Mouse (Mus musculus): Measurements from ENCODE around the gene Bfsp2. TPM values are rescaled to one million over a fixed set of nuclear protein-coding genes. Genes with fewer than 3 reads are reported as not detected.
"Not testable (repeated sequence)": the region's sequence is repeated elsewhere in the genome, so short reads cannot be mapped to it uniquely, and the experiment has no call there.

The Bfsp2 gene
- polyA plus RNA-seq, 1 experiment from 2014 or later = 0.53 TPM

DNA sequence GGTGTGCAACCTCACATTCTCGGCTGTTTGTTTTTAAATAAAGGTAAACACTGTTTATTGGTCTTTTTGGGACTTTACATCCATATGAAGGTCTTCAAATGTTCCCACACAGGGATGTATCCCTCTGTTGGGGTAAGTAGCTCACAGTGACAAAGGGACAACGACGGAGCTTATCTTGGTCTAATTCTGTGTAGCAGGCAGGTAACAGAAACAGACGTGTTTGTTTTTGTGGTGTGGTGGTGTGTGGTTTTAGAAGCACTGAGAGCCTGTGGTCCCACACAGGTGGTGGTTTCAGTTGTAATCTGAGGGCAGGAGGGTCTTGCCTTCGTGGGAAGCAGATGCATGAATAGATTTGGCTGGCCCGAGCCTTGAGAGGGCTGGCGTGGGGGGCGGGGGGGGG, 56.3 kb downstream of the Bfsp2 start:
- H3K36me3 ChIP-seq = no peaks in the 10 kb centered on the region
- no peak overlapping the region for H3K9ac ChIP-seq
- H3K4me2 ChIP-seq = no peak overlapping the region
- H3K9me3 ChIP-seq = no peaks in the 10 kb centered on the region
- no peak overlapping the region for H3K4me3 ChIP-seq (replicated peaks)
- H3K27ac ChIP-seq = no peak overlapping the region
- H3K4me1 ChIP-seq = no peaks in the 10 kb centered on the region
- WGBS = 72% methylated on average over 8 of the region's 8 CpGs
- H3K27me3 ChIP-seq (replicated peaks) = no peaks in the 10 kb centered on the region
- ATAC-seq (ENCODE audit: insufficient read depth, low FRiP score, low read depth) = no peak

GRCm38 (mm10) chr9:103423384-103423783, 56.8 kb downstream of the Bfsp2 start:
- WGBS = 81% methylated on average over 7 of the region's 7 CpGs

GRCm38 (mm10) chr9:103422847-103423246, 57.4 kb downstream of the Bfsp2 start:
- H3K36me3 ChIP-seq = no peaks in the 10 kb centered on the region
- no peak for ATAC-seq (ENCODE audit: insufficient read depth, low FRiP score, low read depth)
- H3K9ac ChIP-seq = no peak overlapping the region
- 65% methylated on average over 18 of the region's 18 CpGs for WGBS
- no peaks in the 10 kb centered on the region for H3K27me3 ChIP-seq (replicated peaks)
- H3K4me3 ChIP-seq (replicated peaks) = no peak overlapping the region
- H3K9me3 ChIP-seq = no peaks in the 10 kb centered on the region
- no peak overlapping the region for H3K4me2 ChIP-seq
- H3K4me1 ChIP-seq = no peaks in the 10 kb centered on the region
- H3K27ac ChIP-seq = no peak overlapping the region

More at GRCm38 (mm10) chr9:103423384-103423783, 56.8 kb downstream of the Bfsp2 start:
- Histone ChIP-seq H3K4me2 (no peak overlapping the region), H3K9ac (no peak overlapping the region), H3K27me3 (replicated peaks) (no peaks in the 10 kb centered on the region), H3K36me3 (no peaks in the 10 kb centered on the region), H3K4me3 (replicated peaks) (no peak overlapping the region), H3K9me3 (no peaks in the 10 kb centered on the region), H3K27ac (no peak overlapping the region), H3K4me1 (no peaks in the 10 kb centered on the region)
- no peak for ATAC-seq (ENCODE audit: insufficient read depth, low FRiP score, low read depth)

- Histone ChIP-seq H3K27ac (no peak overlapping the region), H3K9me3 (no peaks in the 10 kb centered on the region), H3K9ac (no peak overlapping the region), H3K4me1 (no peaks in the 10 kb centered on the region), H3K4me2 (no peak overlapping the region), H3K4me3 (replicated peaks) (no peak overlapping the region), H3K27me3 (replicated peaks) (no peaks in the 10 kb centered on the region), H3K36me3 (no peaks in the 10 kb centered on the region)
- WGBS = 55% methylated on average over 3 of the region's 3 CpGs
- no peak for ATAC-seq (ENCODE audit: insufficient read depth, low FRiP score, low read depth)
Observed at GRCm38 (mm10) chr9:103420844-103421243, 59.4 kb downstream of the Bfsp2 start.

GRCm38 (mm10) chr9:103418786-103419185, 61.4 kb downstream of the Bfsp2 start:
- Histone ChIP-seq H3K4me2 (no peak overlapping the region), H3K27ac (no peak overlapping the region), H3K9ac (no peak overlapping the region), H3K9me3 (no peaks in the 10 kb centered on the region), H3K4me3 (replicated peaks) (no peak overlapping the region), H3K27me3 (replicated peaks) (no peaks in the 10 kb centered on the region), H3K36me3 (no peaks in the 10 kb centered on the region), H3K4me1 (no peaks in the 10 kb centered on the region)
- whole genome bisulfite sequencing = 82% methylated on average over 2 of the region's 2 CpGs
- ATAC-seq (ENCODE audit: insufficient read depth, low FRiP score, low read depth) = no peak

- H3K9ac ChIP-seq; H3K36me3 ChIP-seq; ATAC-seq (ENCODE audit: insufficient read depth, low FRiP score, low read depth); H3K27me3 ChIP-seq (replicated peaks); H3K27ac ChIP-seq; H3K4me2 ChIP-seq; H3K4me3 ChIP-seq (replicated peaks); H3K9me3 ChIP-seq; H3K4me1 ChIP-seq: not testable (repeated sequence)
- 70% methylated on average over 1 of the region's 1 CpGs for WGBS
Observed at GRCm38 (mm10) chr9:103418267-103418666, 62.0 kb downstream of the Bfsp2 start.

GRCm38 (mm10) chr9:103413457-103413856, 66.8 kb downstream of the Bfsp2 start:
- no peak for ATAC-seq (ENCODE audit: insufficient read depth, low FRiP score, low read depth)
- WGBS = 35% methylated on average over 9 of the region's 9 CpGs
- H3K27me3 ChIP-seq (replicated peaks) = no peaks in the 10 kb centered on the region
- H3K4me1 ChIP-seq = 0 out of 2 replicates have a peak, but pooled peaks cover 5% of the 10 kb centered on the region
- H3K4me2 ChIP-seq = no peak overlapping the region
- H3K9me3 ChIP-seq = no peaks in the 10 kb centered on the region
- H3K4me3 ChIP-seq (replicated peaks) = no peak overlapping the region
- H3K36me3 ChIP-seq = no peaks in the 10 kb centered on the region
- no peak overlapping the region for H3K27ac ChIP-seq
- H3K9ac ChIP-seq = no peak overlapping the region

DNA sequence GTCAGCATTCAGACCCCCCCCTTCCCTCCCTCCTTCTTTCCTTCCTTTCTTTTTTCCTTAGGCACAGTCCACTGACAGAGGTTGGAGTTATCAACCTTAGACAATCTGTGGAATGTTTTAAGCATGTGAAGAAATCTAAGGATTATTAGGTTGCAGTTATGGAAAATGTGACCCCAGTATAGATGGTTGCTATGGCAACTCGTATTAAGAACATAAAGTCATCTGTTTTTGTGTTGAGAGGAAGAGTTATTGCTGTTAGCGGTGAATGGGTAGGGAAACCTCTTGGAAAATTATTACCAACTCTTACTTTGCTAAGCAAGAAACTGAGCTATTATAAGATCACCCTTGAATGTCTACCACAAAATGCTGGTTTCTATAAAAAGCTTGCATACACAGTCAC, 71.1 kb downstream of the Bfsp2 start:
- Histone ChIP-seq H3K4me3 (replicated peaks) (no peak overlapping the region), H3K4me1 (0 out of 2 replicates have a peak, but pooled peaks cover 5% of the 10 kb centered on the region), H3K27ac (no peak overlapping the region), H3K4me2 (no peak overlapping the region), H3K9ac (no peak overlapping the region), H3K9me3 (no peaks in the 10 kb centered on the region), H3K27me3 (replicated peaks) (no peaks in the 10 kb centered on the region), H3K36me3 (no peaks in the 10 kb centered on the region)
- no peak for ATAC-seq (ENCODE audit: insufficient read depth, low FRiP score, low read depth)
- WGBS = 74% methylated on average over 2 of the region's 2 CpGs

GRCm38 (mm10) chr9:103408136-103408777, 72.0 kb downstream of the Bfsp2 start:
- no peaks in the 10 kb centered on the region for H3K36me3 ChIP-seq
- no peak overlapping the region for H3K27ac ChIP-seq
- no peak overlapping the region for H3K9ac ChIP-seq
- no peak overlapping the region for H3K4me2 ChIP-seq
- WGBS = 45% methylated on average over 4 of the region's 4 CpGs
- ATAC-seq (ENCODE audit: insufficient read depth, low FRiP score, low read depth) = no peak
- H3K27me3 ChIP-seq (replicated peaks) = no peaks in the 10 kb centered on the region
- no peak overlapping the region for H3K4me3 ChIP-seq (replicated peaks)
- H3K9me3 ChIP-seq = no peaks in the 10 kb centered on the region
- 0 out of 2 replicates have a peak, but pooled peaks cover under 1% of the 10 kb centered on the region for H3K4me1 ChIP-seq

- 35% methylated on average over 4 of the region's 4 CpGs for WGBS
- ATAC-seq (ENCODE audit: insufficient read depth, low FRiP score, low read depth) = no peak
Observed at GRCm38 (mm10) chr9:103403331-103403973, 76.8 kb downstream of the Bfsp2 start.

DNA sequence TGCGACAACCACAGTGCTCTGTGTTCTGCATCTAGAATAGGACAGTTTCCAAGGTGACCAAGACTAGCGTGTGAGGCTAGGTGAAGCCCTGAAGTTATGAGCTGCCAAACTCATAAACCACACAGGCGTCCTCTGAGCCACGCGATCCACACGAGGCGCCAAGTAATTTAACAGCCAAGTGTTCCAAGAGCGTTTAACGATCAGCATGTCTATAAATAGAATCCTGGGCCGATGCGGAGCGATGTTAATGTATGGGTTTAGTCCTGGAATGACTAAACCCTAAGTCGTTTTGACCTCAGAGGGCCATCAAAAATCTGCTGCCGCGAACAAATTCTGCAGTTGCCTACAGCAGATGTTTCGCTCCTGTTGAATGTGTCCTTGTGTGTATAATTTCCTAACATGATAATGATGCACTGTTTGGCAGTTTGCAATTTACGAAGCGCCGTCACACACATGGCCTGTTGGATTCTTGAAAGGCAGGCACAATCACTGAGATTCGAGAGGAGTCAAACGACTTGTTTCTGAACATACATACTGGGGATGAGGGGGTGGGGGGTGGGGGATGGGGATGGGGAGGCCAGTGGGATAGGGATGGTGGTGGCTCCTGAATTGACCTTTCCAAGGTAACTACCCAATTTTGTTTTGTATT, 81.6 kb downstream of the Bfsp2 start:
- no peak; the same call in 1 of the 2 replicates for ATAC-seq (ENCODE audit: insufficient read depth, low FRiP score, low read depth)

More at GRCm38 (mm10) chr9:103403331-103403973, 76.8 kb downstream of the Bfsp2 start:
- Histone ChIP-seq H3K27ac (no peak overlapping the region), H3K27me3 (replicated peaks) (no peaks in the 10 kb centered on the region), H3K9ac (no peak overlapping the region), H3K36me3 (no peaks in the 10 kb centered on the region), H3K4me1 (no peaks in the 10 kb centered on the region), H3K4me3 (replicated peaks) (no peak overlapping the region), H3K9me3 (0 out of 2 replicates have a peak, but pooled peaks cover 6% of the 10 kb centered on the region), H3K4me2 (no peak overlapping the region)

DNA sequence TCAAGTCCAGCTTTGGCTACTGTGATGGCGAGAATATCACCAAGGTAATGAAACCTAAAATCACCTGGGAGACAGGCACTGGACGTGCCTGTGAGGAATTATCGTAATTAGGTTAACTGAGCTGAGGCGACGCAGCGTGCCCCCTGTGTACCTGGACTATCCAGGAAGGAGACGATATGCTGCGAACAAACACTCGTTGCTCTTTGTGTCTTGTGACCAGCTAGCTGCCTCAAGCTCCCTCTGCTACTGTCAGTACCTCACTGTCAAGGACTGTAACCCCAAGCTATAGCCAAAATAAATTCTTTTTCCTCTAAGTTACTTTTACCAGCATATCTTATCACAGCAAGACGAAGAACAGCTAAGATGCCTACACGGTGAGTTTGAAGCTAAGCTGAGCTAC, 87.0 kb downstream of the Bfsp2 start:
- no peak for ATAC-seq (ENCODE audit: insufficient read depth, low FRiP score, low read depth)
- no peaks in the 10 kb centered on the region for H3K4me1 ChIP-seq
- no peaks in the 10 kb centered on the region for H3K9me3 ChIP-seq
- no peaks in the 10 kb centered on the region for H3K36me3 ChIP-seq
- WGBS = 87% methylated on average over 11 of the region's 11 CpGs
- no peak overlapping the region for H3K4me2 ChIP-seq
- H3K27me3 ChIP-seq (replicated peaks) = no peaks in the 10 kb centered on the region
- H3K27ac ChIP-seq = no peak overlapping the region
- H3K9ac ChIP-seq = no peak overlapping the region
- no peak overlapping the region for H3K4me3 ChIP-seq (replicated peaks)

More for the DNA sequence above, 81.6 kb downstream of the Bfsp2 start:
- H3K4me3 ChIP-seq (replicated peaks) = no peak overlapping the region
- H3K36me3 ChIP-seq = no peaks in the 10 kb centered on the region
- 0 out of 2 replicates have a peak, but pooled peaks cover 6% of the 10 kb centered on the region for H3K9me3 ChIP-seq
- 41% methylated on average over 21 of the region's 21 CpGs for WGBS
- no peaks in the 10 kb centered on the region for H3K27me3 ChIP-seq (replicated peaks)
- H3K9ac ChIP-seq = no peak overlapping the region
- no peak overlapping the region for H3K27ac ChIP-seq
- no peaks in the 10 kb centered on the region for H3K4me1 ChIP-seq
- 0 out of 2 replicates have a peak overlapping the region, but pooled peaks have one; percentile 19 for H3K4me2 ChIP-seq
